Mouse (Mus musculus) MEL-GATA-1-ER (cell line): ENCODE results near the gene Sik3.

Experiments
- DNase-seq: peaks from one replicate; pipeline ENCODE4 v3.0.0-alpha.2; 2012; ENCODE audit warnings: low read depth; ENCODE audit errors: extremely low read depth

The Sik3 gene

GRCm38 (mm10) chr9:46270782-46271181 lies 258.2 kb downstream of the Sik3 start:
- DNase-seq, result no peak

- DNase-seq, result peak; percentile 87
Measured at GRCm38 (mm10) chr9:46272070-46272469, 259.4 kb downstream of the Sik3 start.

GRCm38 (mm10) chr9:46272677-46273454 lies 260.2 kb downstream of the Sik3 start, which contains the start of gene Zpr1:
Gene Zpr1, plus strand, starts transcription at chr9:46273064.
- peak; percentile 94 for DNase-seq
